Mouse (Mus musculus) adrenal gland, adult 18-20 months (tissue): ENCODE measurements around the gene Snx11. TPM values are rescaled to one million over a fixed set of nuclear protein-coding genes. Genes with fewer than 3 reads are reported as not detected.
"Not testable (repeated sequence)": the region's sequence is repeated elsewhere in the genome, so short reads cannot be mapped to it uniquely, and the experiment has no call there.

Source experiments
- DNase-seq, 2 experiments: peaks; one replicate each; pipeline ENCODE4 v3.0.0; 2021 to 2022; ENCODE audit warnings: low spot score in 2 of 2
- total RNA-seq, 2 experiments: library from RNA; stranded (reverse); gene quantifications; 1 replicate in 1 of 2; 2 replicates in 1 of 2; pipeline ENCODE4 v1.2.3; 2021

Gene Snx11
- total RNA-seq, 2 experiments from 2014 or later = 29.2 to 33.6 TPM

GRCm38 (mm10) chr11:96799511-96799910 lies 22.2 kb upstream of the Snx11 start:
- no peak for DNase-seq

- no peak for DNase-seq
These were observed 19.2 kb upstream of the Snx11 start for GRCm38 (mm10) chr11:96796586-96796985.

DNA sequence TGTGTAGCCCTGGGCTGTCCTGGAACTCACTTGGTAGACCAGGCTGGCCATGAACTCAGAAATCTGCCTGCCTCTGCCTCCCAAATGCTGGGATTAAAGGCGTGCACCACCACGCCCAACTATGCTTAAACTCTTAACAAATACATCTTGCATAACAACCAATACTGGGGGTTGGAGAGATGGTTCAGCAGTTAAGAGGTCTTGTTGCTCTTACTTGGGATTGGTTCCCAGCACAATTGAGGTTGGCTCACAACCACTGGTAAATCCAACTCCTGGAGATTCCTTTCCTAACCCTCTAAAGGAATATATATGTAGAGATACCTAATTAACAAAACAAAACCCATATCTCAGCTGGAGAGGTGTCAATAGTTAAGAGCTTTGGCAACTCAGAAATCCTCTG lies 18.7 kb upstream of the Snx11 start:
- no peak for DNase-seq

- no peak for DNase-seq
These were observed 18.1 kb upstream of the Snx11 start for GRCm38 (mm10) chr11:96795491-96795890.

DNA sequence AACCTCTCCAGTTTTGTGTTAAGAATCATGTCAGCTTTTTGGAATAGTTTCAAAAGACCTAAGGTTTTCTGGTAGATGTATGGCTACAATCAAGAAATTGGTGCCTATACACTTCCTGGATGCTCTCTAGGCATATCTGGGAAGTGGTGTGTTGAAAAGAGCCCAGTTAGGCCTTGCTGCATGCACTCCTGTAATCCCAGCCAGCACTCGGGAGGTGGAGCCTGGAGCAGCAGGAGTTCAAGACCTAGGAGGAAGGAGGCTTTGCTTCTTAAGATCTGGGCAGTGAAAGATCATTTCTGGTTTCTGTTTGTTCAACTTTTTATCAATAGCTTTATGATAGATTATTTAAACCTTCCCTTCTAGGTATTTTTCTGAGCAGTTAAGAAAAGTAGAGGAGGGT lies 13.3 kb upstream of the Snx11 start:
- no peak for DNase-seq

GRCm38 (mm10) chr11:96789990-96790389 lies 12.6 kb upstream of the Snx11 start:
- no peak for DNase-seq

DNA sequence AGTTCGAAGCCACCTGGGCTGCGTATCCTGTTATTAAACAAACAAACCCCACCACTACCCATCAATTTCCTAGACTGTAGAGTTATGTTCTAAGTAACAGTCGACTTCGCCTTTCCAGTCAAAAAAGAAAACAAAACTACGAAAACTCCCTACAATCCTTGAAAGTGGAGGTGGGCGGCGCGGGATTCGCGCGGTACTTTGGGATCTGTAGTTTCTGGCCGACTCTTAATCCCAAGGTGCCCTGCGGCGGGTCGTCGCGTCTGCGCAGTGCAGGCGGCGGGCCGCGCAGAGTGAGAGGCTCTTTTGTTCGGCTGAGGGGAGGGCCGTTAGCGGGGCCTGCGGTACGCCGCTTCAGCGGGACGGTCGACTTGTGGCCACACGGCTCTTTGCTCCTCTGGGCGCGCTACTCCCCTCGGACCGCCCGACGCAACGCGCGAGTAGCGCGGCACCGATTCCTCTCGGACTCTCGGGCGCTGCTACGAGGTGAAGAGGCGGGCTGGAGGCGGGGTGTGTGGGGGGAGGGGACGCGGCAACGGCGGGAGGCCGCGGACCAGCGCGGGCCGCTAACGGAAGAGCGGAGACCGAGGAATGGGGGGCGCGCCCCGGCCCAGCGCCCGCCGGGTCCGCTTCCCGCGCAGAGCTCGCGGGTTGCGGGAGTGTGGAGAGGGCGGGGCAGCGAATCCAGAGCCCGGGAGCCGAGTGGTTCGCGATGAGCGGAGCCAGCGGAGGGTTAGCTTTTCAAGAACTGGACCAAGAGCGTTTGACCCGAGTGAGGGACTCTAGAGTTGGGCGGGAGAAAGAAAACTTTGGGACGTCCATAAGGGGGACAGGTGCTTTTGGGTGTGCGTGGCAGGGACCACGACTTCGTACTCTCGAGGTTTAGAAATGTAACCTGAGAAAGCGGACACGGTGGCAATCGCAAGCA lies 11.8 kb upstream of the Snx11 start, which contains the start of gene Cbx1:
TSS of gene Cbx1 (plus strand) at position 257 of the 925 bp plus-strand sequence.
- peak; percentile 90 to 91 for DNase-seq

GRCm38 (mm10) chr11:96786731-96787450 lies 9.5 kb upstream of the Snx11 start:
- no peak for DNase-seq

GRCm38 (mm10) chr11:96784847-96785246 lies 7.5 kb upstream of the Snx11 start:
- DNase-seq = peak; percentile 66 to 76

DNA sequence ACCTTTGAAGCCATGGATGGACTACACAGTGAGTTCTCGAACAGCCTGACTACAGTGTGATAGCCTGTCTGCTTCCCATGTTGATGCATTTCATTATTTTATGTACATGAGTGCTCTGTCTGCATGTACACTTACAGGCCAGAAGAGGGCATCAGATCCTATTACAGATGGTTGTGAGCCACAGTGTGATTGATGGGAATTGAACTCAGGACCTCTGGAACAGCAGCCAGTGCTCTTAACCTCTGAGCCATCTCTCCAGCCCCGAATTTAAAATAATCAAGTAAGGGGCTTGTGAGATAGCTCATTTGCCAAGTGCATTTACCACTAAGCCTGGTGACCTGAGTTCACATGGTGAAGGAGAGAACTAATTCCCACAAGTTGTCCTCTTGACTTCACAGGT lies 4.1 kb upstream of the Snx11 start:
- DNase-seq = no peak

GRCm38 (mm10) chr11:96780306-96780705 lies 2.9 kb upstream of the Snx11 start:
- DNase-seq = no peak

DNA sequence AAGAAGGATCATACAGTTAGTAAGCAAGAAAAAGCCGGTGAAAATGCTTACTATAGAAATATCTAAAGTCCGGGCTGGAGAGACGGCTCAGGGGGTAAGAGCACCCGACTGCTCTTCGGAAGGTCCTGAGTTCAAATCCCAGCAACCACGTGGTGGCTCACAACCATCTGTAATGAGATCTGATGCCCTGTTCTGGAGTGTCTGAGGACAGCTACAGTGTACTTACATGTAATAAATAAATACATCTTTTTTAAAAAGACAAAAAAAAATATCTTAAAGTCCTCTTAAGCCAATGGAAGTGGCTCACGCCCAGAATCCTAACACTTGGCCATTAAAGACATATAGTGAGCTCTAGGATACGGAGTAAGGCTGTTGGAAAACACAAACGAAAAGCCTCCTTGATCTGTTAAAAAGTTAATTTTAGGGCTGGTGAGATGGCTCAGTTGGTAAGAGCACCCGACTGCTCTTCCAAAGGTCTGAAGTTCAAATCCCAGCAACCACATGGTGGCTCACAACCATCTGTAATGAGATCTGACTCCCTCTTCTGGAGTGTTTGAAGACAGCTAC lies 785 bp upstream of the Snx11 start:
- DNase-seq = not testable (repeated sequence)

- no peak for DNase-seq
These were observed 1.3 kb downstream of the Snx11 start for GRCm38 (mm10) chr11:96776068-96776467.

GRCm38 (mm10) chr11:96775665-96776064 lies 1.7 kb downstream of the Snx11 start:
- DNase-seq = no peak

- DNase-seq = no peak
These were observed 2.3 kb downstream of the Snx11 start for GRCm38 (mm10) chr11:96775063-96775462.

DNA sequence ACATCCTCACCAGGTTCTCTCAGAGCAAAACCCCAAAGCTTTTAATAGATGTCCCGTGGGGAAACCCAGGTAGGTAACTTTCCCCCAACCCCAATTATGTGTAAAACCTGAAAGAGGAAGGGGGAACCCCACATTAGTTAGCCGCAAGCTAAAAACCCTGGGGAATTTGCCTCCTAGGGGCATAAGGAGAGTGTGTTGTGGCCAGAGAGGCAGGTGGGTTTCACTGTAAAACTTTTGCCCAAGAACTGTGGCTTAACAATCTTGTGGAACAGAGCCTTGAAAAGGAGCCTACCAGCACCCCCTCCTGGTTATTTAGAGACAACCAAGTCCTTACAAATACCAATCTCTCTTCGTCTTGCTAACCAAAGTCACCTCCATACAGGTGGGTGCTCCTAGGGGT lies 2.8 kb downstream of the Snx11 start:
- no peak for DNase-seq

DNA sequence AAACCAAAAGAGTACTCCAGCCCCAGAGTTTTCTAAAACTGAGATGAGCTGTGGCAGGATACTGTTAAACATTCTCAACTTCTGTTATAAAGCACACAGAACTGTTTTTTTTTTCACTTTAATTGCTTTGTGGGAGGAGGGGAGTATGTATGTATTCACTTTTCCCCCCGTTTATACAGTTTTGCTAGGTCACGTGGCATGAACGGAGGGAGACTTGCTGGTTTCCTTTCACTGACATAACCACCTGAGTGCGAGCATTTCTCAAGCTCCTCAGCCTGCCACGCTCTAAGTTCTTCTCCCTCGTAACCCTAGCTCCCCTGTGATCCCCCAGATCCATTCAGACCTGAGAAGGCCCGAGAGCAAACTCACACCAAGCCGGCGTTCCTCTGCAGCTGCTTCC lies 4.9 kb downstream of the Snx11 start:
- no peak for DNase-seq

GRCm38 (mm10) chr11:96771274-96771975 lies 5.9 kb downstream of the Snx11 start:
- no peak for DNase-seq

- no peak for DNase-seq
These were observed 9.1 kb downstream of the Snx11 start for GRCm38 (mm10) chr11:96768240-96768639.

DNA sequence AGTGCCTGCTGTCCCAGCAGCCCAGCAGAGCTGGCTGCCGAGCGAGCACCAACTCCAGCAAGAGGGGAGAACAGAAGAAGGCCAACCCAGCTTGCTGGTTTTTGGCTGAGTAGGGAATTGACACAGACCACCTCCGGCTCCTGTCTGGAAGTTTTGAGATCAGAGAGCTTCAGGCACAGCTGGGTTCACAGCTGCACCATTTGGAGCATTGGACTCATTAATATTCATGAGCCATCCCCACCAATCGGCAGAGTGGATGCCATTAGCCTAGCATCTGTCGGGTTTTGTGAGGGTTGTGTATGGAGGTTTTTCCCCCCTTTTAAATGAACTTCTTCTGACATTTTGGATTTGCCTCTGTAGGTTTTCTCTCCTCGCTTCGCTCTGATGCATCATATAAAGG lies 10.3 kb downstream of the Snx11 start:
- no peak for DNase-seq

- DNase-seq = no peak
These were observed 10.8 kb downstream of the Snx11 start for GRCm38 (mm10) chr11:96766555-96766954.
